Mouse (Mus musculus): Measurements from ENCODE around the gene Pum1.

The Pum1 gene

GRCm38 (mm10) chr4:130665176-130665575 lies 2.1 kb downstream of the Pum1 start:
- in situ Hi-C loops (cut with MboI, MseI) = loop anchor here (10.0 to 25.0 kb wide), 2 partner anchors 250 to 928 kb away; partner anchors contain the start of genes Khdrbs1 and Laptm5

GRCm38 (mm10) chr4:130667686-130668085 lies 4.6 kb downstream of the Pum1 start:
- in situ Hi-C loops (cut with MboI, MseI) = loop anchor here (10.0 to 25.0 kb wide), 2 partner anchors 247 to 930 kb away; partner anchors contain the start of genes Khdrbs1 and Laptm5

- in situ Hi-C loops (cut with MboI, MseI) = loop anchor here (10.0 to 25.0 kb wide), 2 partner anchors 246 to 931 kb away; partner anchors contain the start of genes Khdrbs1 and Laptm5
Observed at GRCm38 (mm10) chr4:130668541-130668940, 5.4 kb downstream of the Pum1 start.

- in situ Hi-C loops (cut with MboI, MseI) = loop anchor here (10.0 to 25.0 kb wide), 2 partner anchors 246 to 932 kb away; partner anchors contain the start of genes Khdrbs1 and Laptm5
Observed at GRCm38 (mm10) chr4:130668991-130669390, 5.9 kb downstream of the Pum1 start.

- in situ Hi-C loops (cut with MboI, MseI) = loop anchor here (25.0 kb wide), 1 partner anchor 933 kb away; the partner anchor contains the start of gene Khdrbs1
Observed at GRCm38 (mm10) chr4:130670023-130670422, 6.9 kb downstream of the Pum1 start.

DNA sequence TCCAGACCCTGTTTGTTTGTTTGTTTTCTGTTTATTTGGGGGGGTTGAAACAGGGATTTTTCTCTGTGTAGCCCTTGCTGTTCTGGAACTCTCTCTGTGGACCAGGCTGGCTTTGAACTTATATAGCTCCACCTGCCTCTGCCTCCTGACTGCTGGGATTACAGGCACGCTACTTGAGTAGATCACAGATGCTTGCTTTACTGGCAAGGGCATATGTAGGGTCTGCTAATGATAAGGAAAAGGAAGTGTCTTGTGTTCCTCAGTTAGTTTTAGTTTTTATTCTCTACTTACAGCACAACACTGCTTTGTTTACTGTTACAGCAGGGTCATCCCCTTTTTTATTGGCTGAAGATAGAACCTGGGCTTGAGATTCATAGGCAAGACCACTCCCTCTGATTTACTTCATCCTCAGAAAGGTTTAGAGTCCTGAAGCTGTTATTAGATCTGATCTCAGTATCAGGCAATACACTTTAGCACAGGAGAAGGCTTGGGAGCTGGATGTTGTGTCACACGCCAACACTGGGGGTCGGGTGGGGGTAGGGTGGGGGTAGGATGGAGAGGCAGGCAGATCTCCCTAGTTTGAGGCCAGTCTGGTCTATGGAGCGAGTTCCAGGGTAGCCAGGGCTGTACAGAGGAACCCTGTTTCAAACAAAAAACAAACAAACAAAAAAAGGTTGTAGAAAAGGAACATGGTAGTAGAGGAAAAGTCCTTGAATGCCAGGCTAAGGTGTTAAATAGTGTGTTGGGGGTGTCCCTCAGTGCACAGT lies 8.1 kb downstream of the Pum1 start:
- in situ Hi-C loops (cut with MboI, MseI) = loop anchor here (25.0 kb wide), 1 partner anchor 934 kb away; the partner anchor contains the start of gene Khdrbs1

DNA sequence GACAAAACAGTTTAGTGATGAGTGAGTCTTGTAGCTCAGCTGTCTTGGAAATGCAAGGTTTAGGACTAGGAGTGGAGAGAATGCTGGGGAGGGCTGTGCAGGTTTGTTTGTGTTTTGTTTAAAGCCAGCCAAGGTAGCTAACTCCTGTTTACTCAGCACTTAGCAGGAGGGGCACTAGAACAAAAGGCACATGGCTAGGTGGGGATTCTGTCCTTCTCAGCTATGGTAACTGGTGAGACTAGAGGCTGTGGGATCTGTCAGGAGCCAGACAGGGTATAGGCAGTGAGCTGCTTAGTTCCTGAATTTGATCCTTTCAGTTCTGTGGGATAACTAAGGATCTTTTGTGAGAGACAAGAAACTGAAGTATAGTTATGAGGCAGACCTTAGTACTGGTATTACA lies 9.0 kb downstream of the Pum1 start:
- in situ Hi-C loops (cut with MboI, MseI) = loop anchor here (25.0 kb wide), 1 partner anchor 935 kb away; the partner anchor contains the start of gene Khdrbs1

DNA sequence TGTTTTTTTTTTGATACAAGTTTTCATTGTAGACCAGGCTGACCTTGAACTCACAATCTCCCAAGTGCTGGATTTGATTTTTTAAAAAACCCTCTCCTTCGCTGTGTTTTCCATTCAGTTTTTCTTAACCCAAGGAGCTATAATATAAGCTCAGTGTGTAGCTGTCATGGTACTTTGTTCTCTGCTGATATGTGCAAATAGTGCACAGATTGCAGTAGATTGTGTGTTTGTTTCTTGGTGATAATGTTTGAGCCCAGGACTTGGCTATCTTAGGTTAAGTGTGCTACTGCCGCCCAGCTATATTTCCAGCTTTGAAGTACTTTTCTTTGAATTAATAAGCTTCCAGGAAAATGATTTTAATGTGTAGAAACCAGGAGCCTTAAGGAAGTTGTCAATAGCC lies 13.6 kb downstream of the Pum1 start:
- in situ Hi-C loops (cut with MboI, MseI) = loop anchor here (25.0 kb wide), 1 partner anchor 1211 kb away; no protein-coding TSS in a partner anchor

- in situ Hi-C loops (cut with MboI, MseI) = loop anchor here (25.0 kb wide), 1 partner anchor 1209 kb away; no protein-coding TSS in a partner anchor
Observed at GRCm38 (mm10) chr4:130678149-130678548, 15.0 kb downstream of the Pum1 start.

- in situ Hi-C loops (cut with MboI, MseI) = loop anchor here (25.0 kb wide), 1 partner anchor 1207 kb away; no protein-coding TSS in a partner anchor
Observed at GRCm38 (mm10) chr4:130680676-130681075, 17.6 kb downstream of the Pum1 start.

- in situ Hi-C loops (cut with MboI, MseI) = loop anchor here (25.0 kb wide), 1 partner anchor 1204 kb away; no protein-coding TSS in a partner anchor
Observed at GRCm38 (mm10) chr4:130683051-130683450, 19.9 kb downstream of the Pum1 start.

GRCm38 (mm10) chr4:130693936-130694335 lies 30.8 kb downstream of the Pum1 start:
- in situ Hi-C loops (cut with MboI, MseI) = loop anchor here (25.0 kb wide), 1 partner anchor 1193 kb away; no protein-coding TSS in a partner anchor

DNA sequence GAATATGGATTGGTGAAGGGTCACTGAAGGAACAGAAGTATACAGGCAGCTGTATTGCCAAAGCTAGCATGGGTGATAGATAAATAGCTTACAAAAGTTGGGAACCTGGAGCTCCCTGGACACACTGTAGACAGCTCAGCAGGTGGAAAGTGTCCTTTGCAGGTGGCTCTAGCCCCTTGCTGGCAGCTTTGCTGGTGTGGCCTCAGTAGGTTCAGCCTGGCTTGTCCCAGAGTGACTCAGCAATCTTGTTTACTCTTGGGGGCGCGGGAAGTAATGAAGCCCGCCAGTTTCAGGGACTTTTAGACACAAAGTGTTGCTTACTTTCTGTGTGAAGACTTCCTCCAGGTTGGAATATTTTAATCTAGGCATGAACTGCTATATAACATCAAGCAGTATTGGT lies 31.9 kb downstream of the Pum1 start:
- in situ Hi-C loops (cut with MboI, MseI) = loop anchor here (25.0 kb wide), 1 partner anchor 1192 kb away; no protein-coding TSS in a partner anchor

- in situ Hi-C loops (cut with MboI, MseI) = loop anchor here (25.0 kb wide), 1 partner anchor 314 kb away; no protein-coding TSS in a partner anchor
Observed at GRCm38 (mm10) chr4:130701061-130701460, 37.9 kb downstream of the Pum1 start.

DNA sequence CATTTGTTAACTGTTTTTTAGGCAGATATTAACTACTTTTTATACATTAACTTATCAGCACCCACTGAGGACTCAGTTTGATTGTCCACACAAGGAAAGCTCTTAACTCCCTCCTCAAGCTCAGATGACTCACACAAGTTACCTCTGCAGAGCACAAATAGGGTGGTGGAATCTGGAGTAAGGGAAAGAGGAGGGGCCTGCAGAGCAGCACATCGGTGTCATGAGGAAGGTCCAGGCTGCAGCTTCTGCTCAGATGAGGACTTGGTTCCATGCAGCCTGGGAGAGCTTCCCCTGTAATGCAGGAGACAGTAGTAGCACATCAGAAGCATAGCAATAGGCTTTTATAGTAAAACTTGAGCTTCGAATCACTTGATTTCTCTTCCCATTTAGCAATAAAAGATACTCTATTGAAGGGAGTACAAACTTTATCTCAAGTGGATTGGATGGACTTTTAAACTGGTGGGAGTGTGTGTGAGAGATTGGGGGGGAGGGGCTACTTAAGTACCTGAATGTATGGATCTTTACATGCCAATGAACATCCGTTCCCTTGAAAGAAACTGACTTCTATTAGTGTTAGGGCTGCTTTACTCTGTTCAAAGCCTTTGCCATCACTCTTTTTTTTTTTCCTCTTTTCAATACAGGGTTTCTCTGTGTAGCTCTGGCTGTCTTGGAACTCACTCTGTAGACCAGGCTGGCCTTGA lies 39.9 kb downstream of the Pum1 start:
- in situ Hi-C loops (cut with MboI, MseI) = loop anchor here (25.0 kb wide), 1 partner anchor 316 kb away; no protein-coding TSS in a partner anchor

DNA sequence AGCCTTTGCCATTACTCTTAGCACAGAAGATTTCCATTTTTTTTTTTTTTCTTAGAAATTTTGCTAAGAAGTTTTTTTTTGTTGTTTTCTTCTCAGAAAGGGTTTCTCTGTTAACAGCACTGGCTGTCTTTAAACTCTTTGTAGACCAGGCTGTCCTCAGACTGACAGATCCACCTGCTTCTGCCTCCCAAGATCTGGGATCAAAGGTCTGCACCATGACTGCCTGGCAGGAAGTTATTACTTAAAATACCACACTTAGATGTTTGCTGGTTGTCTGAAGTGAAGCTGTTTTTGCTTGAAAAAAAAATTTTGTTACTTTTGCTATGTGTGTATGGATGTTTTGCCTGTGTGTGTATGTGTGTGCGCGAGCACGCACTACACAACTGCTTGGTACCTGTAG lies 40.5 kb downstream of the Pum1 start:
- in situ Hi-C loops (cut with MboI, MseI) = loop anchor here (25.0 kb wide), 1 partner anchor 316 kb away; no protein-coding TSS in a partner anchor

GRCm38 (mm10) chr4:130704615-130705014 lies 41.5 kb downstream of the Pum1 start:
- in situ Hi-C loops (cut with MboI, MseI) = loop anchor here (25.0 kb wide), 1 partner anchor 317 kb away; no protein-coding TSS in a partner anchor

- in situ Hi-C loops (cut with MboI, MseI) = loop anchor here (25.0 kb wide), 1 partner anchor 319 kb away; no protein-coding TSS in a partner anchor
Observed at GRCm38 (mm10) chr4:130706215-130707000, 43.3 kb downstream of the Pum1 start.

DNA sequence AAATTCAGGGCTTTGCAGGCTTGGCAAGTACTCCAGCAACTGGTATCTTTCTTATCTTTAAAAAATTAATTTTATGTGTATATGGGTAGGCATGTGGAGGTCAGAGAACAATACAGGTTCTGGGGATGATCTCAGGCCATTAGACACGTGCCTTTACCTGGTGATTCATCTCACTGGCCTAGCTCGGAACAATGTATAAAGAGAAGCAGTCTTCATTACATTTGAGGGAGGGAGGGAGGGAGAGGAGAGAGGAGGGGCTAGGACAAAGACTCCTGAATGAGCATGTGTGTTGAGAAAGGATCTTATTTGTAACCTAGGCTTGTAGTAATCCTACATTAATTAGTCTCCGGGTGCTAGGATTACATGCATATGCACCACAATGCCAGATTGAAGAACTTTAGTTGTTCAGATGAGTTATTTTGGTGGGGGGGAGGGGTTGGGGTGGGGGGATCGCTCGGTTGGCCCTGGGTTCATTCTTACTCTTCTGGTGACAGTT lies 48.3 kb downstream of the Pum1 start:
- in situ Hi-C loops (cut with MboI, MseI) = loop anchor here (25.0 kb wide), 1 partner anchor 324 kb away; no protein-coding TSS in a partner anchor

DNA sequence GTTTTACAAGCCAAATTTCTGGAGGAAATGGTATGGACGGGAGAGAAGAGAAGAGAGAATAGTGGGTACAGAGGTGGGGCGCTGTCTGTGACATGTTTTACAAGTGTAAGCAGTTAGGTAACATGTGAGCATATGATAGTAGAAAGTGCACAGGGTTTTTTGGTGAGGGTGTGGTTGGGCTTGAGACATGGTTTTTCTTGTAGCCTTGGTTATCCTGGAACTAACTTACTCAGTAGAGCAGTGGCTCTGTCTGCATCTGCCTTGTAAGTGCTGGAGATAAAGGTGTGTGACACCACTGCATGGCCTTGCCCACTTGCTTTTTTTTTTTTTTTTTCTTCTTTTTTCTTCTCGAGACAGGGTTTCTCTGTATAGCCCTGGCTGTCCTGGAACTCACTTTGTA lies 49.2 kb downstream of the Pum1 start:
- in situ Hi-C loops (cut with MboI, MseI) = loop anchor here (25.0 kb wide), 1 partner anchor 325 kb away; no protein-coding TSS in a partner anchor

Measured in T-helper 2 cell (primary cell).